Mouse (Mus musculus): ENCODE results near the gene Rgp1.
"Not testable (repeated sequence)": the region's sequence is repeated elsewhere in the genome, so short reads cannot be mapped to it uniquely, and the experiment has no call there.

The Rgp1 gene

DNA sequence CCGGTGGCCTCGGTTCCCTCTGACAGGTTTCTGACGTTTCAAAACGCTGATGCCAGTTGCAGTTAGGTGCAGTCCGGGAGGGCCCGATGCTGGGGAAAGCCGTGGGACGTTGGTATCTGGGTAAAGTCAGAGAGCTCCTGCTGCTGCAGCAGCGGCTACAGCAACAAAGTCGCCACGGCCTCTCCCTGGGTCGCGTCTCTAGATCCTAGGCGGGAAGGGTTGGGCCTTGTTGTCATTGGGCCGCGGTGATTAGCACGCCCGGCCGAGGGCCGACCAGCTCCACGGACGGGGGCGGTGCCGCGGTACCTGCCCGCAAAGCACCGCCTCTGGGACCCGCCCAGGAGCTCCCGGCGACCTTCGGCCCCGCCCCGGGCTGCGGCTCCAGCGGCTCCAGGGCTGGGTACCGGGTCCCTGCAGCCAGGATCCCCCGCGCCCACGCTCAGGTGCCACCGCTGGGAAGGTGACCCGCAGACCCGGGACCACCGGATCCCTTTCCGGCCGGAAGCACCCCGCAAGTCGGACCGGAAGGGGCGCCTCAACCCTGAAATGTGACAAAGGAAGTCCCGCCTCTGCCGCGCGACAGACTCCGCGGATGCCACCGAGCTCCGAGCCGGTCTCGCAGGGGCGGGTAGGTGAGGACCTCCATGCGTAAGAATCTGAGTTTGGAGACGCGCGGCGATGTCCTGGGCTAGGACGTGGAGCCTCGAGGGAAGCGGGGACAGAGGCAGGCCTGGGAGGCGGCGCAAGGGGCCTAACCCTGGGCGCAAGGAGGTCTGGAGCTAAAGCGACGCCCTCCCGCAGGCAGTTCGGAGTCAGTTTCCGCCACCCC is at the start of gene Rgp1, which contains the start of gene Gba2:
Gene Rgp1 (plus strand): TSS at position 340 of the 829 bp plus-strand sequence.
Gene Gba2 (minus strand): TSS at position 498 of the 829 bp plus-strand sequence.
- peak; percentile 85 for DNase-seq (ENCODE audit: low read depth)

DNA sequence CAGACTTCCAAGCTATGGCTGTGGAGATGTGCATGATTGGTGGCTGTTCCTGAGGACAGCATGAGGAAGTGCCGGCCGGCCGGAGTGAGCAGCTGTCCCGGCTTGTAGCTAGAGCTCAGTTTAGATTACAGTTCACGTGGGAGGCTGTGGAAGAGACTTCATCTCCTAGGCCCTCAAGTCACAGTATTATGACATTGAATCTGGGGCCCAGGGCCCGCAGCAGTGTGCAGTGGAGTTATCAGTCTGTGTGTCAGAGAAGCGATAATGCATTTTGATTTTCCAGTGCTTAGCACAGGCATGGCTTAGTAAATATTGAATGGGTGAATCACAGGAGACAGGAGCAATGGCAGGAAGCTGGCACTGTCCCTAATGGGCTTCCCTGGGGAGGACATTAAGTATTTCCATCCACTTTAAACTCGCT is 48.4 kb upstream of the Rgp1 start:
- DNase-seq (ENCODE audit: low read depth): no peak

DNA sequence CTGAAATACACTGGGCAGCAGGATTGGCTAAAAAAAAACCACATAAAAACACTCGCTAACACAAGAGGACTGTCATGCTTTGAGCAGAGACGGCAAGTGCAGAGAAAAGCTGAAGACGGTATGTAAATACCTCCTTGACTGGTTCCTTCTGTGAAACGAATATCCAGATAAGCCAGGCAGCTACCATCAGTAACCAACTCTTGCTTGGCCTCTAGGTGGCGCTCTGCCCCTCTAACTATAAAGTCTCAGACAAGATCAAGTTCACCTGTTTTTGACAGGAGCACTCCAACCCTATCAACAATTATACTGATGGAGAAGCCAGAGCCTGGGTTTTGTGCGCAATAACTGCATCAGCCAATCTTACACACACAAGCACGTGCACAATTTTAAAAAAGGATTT is 47.9 kb upstream of the Rgp1 start:
- DNase-seq (ENCODE audit: low read depth): peak; percentile 85

DNA sequence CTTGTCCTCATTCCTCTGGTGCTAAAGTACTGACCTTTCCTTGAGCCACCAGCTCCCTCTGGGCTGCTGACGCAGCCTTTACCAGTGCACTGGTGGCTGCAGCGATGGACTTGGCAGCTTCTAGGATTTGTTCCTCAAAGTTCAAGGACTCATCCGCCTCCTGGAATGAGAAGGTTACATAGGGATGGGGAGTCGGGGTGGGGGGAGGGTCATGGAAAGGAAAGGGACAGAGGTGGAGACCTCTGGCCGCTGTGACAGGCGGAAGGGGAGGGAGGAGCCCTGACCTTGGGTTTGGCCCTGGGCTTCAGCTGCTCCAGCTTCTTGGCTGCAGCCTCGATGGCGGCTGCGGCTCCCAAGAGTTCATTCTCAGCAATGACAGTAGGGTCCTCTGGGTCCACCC is 45.2 kb upstream of the Rgp1 start:
- no peak for DNase-seq (ENCODE audit: low read depth)

DNA sequence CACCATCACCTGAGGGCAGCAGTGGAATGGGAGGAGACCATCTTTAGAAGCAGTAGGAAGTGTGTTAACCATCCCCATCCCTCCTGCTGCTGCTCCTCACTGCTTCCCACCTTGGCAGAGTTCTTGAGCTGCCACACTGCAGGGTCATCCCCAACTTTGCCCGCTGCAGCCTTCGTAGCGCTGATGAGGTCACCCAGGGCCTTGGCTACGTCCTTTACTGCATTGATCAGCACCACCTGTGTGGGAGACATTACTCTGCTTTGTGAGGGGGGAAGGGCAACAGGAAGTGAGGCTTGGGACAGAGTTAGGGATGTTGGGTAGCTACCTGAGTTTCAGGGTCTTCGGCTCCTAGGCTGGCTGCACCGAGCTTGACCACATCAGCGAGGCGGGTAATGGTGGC is 42.9 kb upstream of the Rgp1 start:
- no peak for DNase-seq (ENCODE audit: low read depth)

DNA sequence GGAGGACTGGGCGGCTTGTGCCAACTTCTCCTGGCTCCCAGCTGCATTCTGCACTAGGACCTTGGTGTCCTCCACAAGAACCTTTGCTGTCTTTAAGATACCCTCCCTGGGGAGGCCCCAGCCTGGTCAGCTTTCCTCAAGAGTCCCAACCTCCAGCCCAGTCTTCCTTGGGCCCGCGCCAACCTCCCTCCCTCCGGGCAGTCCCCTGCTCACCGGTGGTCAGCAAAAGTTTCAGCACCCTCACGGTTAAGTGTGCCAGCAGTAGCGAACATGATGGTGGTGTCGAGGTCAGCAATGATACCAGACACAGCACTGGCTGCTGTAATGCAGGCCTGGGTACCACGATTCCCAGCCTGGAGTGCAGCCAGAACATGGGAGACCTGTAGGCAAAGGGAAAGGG is 42.5 kb upstream of the Rgp1 start:
- no peak for DNase-seq (ENCODE audit: low read depth)

DNA sequence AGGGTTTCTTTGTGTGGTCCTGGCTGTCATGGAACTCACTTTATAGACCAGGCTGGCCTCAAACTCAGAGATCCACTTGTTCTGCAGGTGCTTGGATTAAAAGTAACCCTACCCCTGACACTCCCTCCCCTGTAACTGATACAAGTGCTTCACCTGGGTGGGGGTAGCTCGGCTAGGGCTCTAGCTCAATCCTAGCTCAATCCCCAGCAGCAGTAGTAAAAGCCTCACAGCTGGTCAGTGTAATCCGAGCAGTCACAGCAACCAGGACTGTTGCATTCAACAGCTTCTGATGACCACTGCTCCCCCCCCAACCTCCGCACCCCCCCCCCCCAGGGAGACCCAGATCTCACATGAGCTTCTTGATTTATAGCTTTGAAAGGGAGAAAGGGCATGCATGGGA is 36.5 kb upstream of the Rgp1 start:
- DNase-seq (ENCODE audit: low read depth): no peak

DNA sequence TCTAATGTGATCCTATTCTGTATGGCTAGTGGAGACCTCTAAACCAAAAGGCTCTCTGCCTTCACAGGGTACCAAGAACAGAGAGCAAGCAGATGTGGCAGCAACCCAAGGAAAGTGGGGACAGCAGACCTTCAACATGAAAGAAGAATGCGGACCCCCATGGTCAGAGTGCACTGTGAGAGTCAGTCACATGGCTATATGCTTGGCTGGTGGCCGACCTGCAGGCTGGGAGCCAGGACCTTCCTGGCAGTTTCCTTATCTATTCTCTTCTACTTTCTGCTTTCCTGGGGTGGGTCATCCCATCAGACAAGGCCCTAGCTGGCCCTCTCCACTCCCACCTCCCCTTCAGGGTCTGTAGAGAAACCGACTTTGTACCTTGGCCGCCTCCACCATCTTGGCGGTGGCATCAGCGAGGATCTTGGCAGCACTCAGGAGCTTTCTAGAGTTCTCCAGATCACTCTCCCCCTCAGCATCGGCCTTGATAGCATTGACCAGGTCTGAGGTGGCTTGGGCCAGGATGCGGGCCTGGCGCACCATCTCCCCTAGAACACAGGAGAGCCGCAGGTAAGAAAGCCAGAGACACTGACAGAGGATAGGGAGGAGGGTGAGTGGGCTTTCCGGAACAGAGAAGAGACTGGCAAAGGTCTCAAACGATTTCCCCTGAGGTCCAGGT is 32.0 kb upstream of the Rgp1 start:
- DNase-seq (ENCODE audit: low read depth): no peak

DNA sequence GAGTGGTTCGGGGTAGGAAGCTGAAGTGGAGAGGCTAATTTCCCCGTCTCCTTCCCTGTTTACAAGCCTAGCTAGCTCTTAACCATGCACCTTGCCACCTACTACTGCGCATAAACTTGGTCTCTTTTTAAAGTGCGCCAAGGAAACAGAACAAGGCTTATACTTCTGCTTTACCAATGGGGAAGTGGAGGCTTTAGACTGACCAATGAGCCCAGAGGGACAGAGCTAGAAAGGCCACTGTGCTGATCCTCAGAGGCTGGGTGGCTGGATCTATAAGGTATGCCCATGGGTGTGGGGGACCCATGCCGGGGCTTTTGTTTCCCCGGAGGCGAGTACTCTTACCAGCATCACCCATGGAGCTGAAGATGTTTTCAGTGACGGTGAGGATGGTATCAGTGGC is 31.4 kb upstream of the Rgp1 start:
- no peak for DNase-seq (ENCODE audit: low read depth)

DNA sequence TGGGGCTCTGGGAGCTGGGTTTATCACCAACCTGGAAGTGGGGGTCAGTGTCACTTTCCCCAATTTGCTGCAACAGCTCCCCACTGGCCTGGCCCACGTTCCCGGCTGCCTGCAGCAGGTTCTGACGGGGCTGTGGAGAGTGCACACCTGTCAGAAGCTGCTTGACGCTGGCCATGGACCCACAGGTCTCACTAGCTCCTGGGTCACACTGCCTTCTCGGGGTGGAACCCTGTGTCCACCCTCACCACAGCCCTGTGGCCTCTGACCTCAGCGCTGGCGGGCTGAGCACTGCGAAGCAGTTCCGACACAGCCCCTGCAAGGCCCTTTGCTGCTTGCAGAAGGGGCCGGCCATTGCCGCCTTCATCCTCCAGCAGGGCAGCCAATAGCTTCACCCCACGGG is 29.5 kb upstream of the Rgp1 start:
- no peak for DNase-seq (ENCODE audit: low read depth)

DNA sequence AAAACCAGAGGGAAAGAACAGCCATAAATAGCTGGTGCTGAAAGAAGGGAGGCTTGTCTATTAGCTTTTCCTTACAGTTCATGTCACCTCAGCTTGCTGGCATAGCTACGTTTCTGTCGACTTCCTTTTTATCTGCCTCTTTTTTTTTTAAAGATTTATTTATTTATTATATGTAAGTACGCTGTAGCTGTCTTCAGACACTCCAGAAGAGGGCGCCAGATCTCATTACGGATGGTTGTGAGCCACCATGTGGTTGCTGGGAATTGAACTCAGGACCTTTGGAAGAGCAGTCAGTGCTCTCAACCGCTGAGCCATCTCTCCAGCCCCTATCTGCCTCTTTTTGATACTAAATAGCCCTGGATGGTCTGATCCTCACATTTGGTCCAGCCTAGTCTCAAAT is 26.7 kb upstream of the Rgp1 start:
- DNase-seq (ENCODE audit: low read depth): not testable (repeated sequence)

DNA sequence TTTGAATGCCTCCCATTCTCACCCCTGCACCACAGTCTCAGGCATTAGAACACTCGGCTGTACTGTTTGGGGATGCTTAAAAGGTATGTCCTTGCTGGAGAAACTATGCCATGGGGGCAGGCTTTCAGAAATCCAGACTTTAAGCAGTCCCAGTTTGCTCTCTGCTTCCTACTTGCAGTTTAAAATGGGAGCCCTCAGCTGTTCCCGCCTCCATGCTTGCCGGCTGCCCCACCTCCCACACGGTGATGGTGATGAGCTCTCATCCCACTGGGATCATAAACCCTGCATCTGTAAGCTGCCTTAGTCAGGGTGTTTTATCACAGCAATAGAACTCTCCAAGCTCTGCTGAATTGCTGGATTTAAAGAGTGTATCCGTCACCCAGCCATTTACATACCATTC is 26.1 kb upstream of the Rgp1 start:
- no peak for DNase-seq (ENCODE audit: low read depth)

DNA sequence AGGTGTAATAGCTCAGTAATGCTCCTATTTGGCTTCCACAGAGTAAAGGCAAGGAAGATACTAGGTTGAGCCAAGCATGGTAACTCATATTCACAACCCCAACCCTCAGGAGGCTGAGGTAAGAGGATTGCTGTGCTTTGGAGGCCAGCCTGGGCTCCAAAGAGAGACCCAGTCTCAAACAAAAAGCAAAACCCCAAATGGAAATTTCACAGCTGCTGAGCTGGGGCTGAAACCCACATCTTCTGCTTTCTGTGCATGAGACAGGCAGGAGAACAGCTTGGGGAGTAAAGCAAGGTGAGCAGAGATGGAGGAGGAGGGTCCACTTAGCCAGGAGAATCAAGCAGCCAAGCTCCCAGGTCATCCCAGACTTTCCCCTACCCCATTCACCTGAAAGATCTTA is 24.6 kb upstream of the Rgp1 start:
- DNase-seq (ENCODE audit: low read depth): no peak

DNA sequence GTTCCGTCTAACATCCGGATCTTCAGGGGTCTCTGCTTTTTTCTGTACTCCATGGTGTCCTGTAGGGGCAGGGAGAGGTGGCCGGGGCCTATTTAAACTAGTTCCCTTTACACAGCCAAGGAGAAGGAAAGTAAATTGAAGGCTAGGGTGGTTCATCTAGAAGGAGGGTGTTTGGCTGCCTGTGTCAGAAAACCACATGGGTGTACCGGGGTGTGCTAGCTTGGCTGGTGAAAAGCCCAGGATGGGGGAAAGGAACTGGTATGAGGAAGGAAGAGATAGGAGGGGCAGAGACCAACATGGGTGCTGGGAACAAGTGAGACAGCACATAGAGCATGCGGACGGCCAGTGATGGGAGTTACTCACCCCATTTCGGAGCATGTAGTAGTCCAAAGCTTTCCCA is 22.6 kb upstream of the Rgp1 start:
- DNase-seq (ENCODE audit: low read depth): no peak

DNA sequence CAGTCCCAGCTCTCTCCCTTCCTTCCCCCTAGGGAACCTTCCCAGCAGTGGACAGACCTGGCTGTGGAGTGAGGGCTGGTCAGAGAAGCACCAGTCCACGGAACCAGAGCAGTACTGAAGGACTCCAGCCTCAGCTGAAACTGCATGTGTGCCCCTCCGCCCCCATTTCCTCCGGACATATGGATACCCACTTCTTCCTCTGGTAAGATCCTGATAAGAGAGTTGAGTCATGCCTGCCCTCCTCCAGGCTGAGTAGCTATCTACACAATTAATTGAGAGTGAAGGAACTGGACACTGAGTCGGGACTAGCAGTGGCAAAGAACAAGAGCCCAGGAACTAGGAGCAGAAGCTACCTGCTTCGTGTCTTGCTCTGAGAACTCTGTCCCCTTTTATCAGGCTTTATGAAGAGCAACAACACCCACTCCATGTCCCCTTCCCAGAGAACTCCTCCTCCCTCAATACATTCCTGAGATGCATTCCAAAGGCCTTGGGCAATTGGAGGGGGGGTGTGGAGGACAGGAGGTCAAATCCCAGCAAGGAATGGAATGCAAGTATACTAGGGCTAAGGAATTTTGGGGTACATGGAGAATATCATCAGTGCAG is 20.4 kb upstream of the Rgp1 start:
- DNase-seq (ENCODE audit: low read depth): no peak

DNA sequence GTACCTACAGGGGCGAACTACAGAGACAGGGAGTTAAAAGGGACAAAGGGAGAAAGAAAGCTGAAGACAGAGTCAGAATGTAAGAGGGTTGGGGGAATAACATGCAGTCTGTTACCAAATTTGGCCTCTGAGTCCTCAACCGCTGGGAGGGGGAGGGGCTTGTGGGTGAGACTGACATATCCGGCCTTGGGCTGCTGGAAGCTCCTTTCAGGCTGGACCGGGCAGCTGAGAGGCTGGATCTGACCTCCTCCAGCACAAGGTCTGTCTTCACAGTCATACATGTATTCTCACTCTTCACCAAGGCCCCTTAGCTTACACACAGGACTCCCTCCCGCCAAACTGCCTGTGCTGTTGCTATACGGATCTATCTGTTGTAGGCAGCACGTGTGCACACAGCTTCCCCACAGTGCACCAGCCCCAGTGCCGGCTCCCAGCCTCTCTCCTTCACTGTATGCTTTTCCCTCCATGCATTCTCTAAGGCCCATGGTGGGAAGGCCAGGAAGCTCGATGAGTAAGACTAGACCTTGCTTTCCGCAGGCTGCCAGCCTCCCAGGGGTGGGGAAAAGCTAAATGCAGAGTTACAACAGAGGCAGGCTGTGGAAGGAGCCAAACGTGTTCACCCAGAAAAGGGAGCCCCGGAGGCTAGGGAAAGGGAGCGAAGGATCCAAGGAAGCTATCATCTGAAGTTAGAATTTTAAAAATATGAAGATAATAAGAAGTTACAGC is 19.7 kb upstream of the Rgp1 start:
- no peak for DNase-seq (ENCODE audit: low read depth)

DNA sequence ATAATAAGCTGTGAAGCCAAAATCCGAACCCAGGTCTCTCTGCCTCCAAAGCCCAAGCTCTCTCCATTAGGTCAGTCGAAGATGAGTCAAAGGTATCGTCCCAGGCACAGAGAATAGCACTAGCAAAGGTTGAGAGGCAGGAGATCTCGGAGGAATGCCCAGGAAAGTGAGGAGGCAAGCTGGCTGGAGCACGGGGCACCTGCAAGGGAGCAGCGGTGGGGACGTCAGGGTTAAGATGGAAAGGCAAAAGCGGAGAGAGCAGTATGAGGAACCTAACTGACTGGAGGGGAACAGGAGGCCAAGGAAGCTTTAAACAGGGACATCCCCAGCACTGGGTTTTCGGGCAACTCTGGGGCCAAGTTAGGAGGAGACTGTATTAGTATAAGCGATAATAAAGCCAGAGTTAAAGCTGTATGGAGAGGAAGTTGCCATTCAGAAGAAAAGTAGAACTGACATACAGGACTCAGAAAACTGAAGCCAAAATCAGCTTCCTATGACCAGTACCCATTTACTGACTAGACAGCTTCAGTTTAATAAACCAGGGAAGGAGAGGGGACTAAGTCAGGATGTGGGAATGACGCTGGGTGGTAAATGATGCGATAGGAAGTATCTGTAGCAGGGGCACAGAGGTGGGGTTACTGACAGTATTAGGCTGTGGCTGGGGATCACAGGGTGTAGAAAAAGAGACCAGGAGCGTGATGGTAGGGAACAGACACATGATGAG is 18.8 kb upstream of the Rgp1 start:
- DNase-seq (ENCODE audit: low read depth): no peak

DNA sequence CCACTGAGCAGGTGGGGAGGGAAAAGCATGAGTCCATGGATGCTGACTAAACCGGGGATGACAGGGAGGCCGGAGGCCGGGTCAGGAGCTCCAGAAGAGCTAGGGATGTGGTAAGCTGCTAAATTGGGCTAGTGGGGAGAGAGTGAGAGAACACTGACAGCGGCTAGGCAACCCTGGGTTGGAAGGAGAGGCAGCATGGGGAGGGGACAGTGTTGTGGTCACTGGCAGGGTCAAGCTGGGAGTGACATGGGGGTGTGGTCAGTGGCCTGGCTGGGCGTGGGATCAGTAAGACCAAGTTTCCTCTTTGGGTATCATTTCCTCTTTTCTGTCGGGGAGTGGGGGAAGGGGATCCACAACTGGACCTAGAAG is 18.3 kb upstream of the Rgp1 start:
- DNase-seq (ENCODE audit: low read depth): no peak

DNA sequence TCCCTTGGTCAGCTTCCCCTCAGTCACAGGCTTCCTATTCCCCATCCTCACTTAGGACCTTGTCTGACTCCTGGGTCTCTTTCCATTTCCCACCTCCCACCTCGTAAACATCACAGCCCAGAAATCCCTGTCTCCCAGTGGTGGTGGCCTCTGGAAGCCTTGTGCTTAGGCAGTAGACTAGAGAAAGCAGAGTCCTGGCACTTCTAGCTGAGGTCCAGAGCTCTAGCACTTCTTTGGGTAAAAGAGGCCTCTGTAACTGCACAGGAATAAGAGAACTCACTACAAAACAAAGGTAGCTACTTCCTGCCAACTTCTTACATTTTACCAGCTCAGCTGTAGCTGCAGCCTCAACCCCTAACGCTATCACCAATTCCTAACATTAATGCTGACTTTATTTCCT is 17.5 kb upstream of the Rgp1 start:
- no peak for DNase-seq (ENCODE audit: low read depth)

DNA sequence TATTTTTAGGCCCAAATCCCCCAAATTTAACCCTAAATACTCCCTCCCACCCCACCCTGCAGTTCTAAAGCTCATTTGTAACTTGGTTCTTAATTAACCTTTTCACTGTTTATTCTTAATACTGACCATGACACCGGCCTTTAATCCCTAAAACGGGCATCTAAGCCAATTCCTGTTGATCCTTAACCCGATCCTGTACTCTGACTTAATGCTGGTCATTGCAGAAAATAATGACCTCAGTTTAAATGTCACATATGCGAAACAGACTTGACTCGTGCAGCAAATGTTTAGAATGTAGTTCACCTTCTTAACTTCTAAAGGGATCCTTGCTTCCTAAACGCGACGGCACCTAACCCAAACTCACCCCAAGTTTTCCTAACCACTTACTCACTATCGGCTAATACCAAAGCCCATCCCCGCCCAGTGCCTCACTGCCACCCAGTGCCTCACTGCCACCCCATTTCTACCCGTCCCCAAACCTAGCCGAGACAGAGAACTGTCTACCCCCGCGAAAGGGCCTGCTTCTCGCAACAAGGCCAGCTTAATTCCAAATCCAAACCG is 17.0 kb upstream of the Rgp1 start:
- no peak for DNase-seq (ENCODE audit: low read depth)

DNA sequence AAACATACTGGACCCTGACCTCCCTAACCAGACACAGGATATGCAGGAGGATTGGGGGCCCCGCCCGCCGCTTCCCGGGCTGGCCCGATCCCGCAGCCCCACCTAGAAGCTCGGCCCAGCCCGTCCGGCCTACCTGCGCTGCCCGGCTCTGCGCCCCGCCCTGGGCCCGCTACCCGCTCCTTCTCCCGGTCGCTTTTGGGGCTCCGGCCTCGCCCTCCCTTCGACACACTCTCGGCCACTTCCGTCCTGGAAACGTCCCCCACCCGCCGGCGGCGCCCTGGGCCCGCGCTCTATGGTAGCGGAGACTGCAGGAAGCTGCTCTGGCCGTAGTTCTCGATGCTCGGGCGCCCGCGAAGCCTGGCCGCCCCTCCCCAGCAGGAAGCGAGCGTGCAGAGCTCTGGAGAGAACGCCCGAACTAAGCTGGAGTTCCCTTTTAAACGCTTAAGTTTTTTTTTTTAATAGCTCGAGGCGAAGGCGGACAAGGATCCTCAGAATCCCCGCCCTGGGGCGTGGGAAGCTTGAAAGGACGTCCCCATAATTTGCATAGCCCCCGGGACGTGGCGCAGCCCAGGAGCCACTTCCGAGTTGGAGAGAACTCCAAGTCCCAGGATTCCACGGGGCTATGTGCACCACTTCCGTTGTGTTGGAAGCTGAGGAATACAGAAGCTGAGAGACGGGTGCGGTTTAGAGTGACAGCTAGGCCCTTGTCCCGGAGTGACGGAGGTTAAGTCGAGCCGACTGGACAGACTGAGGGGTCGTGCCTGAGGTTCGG is 16.3 kb upstream of the Rgp1 start, which contains the start of the genes Creb3 and Tln1:
Gene Creb3 (plus strand): TSS at position 336 of the 772 bp plus-strand sequence.
Gene Tln1 (minus strand): TSS at position 695 of the 772 bp plus-strand sequence.
- DNase-seq (ENCODE audit: low read depth): peak; percentile 98
